Mouse (Mus musculus): ENCODE results near the gene Gch1.

Gene Gch1

DNA sequence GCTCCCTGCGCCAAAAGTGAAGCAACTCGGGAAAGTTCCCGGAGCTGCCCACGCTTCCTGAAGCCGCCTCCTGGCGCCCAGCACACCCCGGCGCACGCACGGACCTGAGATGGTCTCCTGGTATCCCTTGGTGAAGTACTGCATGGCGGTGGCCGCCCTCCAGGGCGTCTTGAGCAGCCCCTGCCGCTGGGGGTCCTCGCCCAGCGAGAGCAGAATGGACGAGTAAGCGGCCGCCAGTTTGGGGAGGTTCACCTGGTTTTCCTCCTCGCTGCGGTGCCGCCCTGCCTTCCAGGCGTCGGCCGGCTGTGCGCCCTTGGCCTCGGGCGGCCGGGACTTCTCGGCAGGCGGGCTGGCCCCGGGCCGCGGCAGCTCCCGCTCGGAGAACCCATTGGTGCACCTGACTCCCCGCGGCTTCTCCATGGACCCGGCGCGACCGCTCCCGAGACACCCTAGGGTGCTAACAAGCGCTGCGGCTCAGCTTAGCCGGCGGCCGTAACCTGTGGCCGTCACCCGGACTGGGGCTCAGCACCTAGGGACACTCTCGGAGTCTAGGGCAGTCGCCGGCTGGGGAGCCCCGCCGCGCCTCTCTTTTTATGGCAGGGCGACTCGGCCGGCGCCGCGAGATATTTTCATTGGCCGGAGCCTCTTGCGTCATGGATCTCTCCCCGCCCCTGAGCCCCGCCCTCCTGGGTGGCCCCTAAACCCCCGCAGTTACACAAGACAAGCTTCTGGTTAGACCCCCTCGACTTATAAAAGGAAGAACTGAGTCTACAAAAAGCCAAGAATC is at the start of gene Gch1:
Gene Gch1 (minus strand): TSS at position 566 of the 787 bp plus-strand sequence.
- peak; percentile 16 for DNase-seq

DNA sequence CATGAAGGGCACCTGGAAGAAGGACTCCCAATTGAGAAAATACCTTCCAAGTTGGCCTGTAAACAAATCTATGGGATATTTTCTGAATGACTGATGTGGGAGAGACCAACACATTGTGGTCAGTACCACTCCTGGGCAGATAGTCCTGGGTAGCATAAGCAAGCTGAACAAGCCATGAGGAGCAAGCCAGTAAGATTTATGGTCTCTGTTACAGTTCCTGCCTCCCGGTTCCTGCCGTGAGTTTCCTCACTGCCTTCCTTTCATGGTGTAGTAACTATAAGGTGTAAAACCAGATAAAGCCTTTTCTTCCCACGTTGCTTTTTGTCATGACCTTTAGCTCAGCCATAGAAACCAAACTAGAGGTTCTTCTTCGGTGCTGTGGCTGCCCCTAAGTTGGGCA is 48.1 kb upstream of the Gch1 start:
- DNase-seq: no peak

DNA sequence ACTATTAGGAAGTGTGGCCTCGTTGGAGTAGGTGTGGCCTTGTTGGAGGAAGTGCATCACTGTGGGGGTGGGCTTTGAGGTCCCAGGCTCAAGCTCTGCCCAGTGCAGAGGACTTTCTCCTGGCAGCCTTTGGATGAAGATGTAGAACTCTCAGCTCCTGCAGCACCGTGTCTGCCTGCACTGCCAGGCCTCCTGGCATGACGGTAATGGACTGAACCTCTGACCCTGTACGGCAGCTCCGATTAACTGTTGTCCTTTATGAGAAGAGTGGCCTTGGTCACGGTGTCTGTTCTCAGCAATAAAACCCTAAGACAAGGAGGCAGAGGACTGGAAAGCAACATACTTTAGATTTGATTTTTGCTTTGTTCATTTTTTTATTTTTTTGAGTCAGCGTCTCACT is 47.3 kb upstream of the Gch1 start:
- DNase-seq: no peak

DNA sequence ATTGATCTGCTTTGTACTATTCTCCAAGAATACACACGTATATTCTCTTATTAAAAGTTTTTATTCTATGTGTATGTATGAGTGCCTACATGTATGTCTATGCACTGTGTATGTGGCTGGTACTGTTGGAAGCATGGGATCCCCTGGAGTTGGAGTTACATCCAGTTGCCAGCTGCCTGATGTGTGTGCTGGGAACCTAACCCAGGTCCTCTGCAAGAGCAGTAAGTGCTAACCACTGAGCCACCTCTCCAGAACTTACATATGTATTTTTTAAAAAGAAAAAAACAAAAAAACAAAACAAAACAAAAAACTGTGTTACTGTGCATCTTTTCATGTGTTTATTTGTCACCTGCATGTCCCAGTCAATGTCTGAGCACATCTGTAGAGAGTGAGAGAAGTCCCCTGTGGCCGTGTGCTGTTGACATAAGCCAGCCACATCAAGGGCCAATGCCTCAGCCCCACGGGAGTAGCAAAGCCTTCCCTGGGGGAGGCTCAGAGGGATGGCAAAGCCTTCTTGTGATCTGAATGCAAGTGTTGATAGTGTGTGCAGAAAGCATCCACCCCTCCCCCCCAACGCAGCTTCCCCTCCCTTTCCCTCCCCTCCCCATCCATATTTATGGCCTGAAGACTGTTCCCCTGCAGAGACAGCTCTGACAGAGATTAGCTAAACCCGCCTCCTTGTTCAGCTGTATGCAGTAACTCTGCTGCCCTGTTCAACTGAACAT is 45.5 kb upstream of the Gch1 start:
- no peak for DNase-seq

DNA sequence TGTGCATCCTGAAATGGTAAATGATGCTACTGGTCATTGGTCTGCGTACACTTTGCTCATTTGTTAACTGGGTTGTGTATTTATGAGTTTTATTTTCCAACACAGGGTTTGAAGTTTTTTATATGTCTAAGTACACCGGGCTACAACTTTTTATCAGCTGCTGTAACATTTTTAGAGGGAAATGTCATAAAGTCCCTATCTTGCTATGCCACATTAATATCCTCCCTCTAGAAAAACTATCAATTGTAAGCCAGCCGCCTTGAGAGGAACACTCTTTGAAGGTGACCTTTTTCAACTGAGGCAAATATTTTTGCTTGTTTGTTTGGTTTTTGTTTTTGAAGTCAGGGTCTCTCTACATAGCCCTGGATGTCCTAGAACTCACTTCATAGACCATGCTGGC is 44.8 kb upstream of the Gch1 start:
- DNase-seq: no peak

DNA sequence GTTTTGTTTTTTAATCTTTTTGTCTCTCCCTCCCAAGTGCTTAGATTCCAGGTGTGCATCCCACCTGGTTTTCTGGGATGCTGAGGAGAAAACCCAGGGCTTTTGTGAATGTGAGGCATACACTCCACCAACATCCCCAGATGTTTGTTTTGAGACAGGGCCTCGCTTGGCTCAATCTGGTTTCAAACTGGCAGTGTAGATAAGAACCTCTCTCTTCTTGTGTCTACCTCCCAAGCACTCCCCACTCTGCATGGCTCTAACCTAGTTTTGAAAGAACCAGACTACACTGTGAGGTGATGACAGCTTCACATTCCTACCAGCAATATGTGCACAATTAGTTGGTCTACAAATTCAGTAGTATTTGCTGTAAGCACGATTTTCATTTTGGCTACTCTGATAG is 44.4 kb upstream of the Gch1 start:
- DNase-seq: no peak

DNA sequence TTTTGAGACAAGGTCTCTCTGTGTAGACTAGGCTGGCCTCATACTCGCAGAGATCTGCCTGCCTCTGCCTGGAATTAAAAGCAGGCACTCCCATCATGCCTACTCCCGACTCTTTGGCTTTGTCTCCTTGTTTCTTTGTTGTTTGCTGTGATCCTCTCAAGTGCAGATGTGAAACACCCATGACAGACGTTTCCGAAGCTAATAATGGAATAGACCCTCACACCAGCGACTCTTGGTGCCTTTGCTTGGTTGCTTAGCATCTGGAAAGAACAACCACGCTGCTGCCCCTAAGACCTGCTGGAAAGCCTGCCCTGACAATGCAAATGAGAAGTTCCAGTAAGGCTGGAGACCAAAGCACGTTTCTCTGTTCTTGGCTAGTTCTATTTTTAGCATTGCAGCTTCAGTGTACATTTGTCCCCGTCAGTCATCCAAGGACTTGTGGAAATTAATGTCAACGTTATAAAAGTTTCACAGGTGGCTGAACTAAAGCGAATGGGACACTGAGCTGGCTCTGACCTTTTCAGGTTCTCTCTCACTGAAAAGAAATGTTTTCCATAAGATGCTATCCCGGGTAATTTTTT is 40.7 kb upstream of the Gch1 start:
- no peak for DNase-seq

DNA sequence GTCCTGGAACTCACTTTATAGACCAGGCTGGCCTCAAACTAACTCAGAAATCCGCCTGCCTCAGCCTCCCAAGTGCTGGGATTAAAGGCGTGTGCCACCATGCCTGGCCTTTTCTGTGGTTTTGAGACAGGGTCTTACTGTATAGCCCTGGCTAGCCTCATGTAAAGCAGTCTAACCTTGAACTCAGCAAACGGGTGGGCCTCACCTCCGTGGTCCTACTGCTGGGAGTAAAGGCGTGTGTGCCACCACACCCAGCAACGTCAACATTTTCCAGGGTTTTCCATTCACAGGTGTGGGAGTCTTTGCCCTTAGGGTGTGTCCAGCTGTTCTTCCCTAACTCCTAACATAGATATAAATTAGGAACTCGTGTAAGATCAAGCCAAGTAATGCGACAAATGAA is 36.7 kb upstream of the Gch1 start:
- no peak for DNase-seq

DNA sequence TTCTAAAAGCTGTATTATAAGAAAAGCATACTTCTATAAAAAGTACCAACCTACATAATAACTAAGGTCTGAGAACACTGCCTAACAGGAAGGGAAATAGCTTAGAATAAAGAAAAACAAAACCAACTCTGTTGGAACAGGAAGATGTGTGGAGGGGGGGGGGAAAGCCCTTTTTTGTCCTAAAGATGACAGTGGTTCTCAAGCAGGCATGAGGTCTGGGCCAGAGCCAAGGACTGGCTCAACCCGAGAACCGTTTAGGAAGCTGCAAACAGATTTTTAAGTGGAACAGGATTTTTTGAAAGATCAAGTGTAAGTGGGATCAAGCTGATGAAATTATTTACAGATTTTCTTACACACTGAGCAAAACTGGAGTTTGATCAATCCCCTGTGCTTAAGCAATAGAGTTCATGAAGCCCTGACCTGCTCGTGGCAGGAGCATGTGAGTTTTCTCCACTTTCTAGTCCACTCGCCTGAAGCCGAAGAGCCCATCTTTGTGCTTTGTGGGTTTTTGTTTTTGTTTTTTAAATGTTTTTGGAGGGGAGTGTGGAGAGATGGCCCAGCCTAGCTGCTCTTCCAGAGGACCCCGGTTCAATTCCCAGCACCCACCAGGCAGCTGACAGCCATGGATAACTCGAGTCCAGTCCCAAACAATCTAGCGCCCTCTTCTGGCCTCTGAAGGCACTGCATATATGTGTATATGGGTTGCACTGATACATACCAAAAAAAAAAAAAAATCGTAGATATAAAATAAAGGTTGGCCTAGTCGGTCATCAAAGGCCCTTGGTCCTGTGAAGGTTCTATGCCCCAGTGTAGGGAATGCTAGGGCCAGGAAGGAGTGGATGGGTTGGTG is 35.5 kb upstream of the Gch1 start:
- DNase-seq: no peak

DNA sequence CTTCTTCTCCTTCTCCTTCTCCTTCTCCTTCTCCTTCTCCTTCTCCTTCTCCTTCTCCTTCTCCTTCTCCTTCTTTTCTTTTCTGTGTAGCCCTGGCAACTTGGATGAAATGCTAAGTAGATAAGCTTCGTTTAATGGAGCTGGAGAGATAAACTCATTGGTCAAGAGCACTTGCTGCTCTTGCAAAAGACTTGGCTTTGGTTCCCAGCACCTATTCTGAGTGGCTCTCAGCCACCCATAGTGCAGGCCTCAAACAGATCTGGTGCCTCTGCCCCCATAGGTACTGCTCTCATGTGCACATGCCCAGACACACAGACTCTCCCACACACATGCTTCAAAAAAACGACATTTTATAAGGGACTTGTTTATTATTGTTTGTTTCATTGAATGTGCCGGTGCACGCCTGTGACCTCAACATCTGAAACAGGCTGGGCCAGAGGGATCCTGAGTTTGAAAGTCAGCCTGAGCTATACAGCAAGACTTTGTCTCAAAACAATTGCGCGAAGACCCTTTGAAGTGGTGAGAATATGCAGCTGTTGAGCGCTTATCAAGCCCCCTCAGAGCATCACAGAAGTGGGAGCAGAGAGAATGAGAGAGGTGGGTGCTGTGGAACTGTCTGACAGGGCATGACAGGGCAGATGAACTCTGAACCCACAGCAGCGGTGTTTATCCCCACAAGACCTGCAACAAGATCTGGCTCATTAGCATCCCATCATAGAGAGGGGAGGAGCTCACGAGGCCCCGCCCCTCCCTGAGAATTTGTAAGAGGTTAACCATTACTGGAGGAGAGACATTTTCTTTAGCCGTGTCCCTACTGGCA is 33.6 kb upstream of the Gch1 start:
- DNase-seq: no peak

DNA sequence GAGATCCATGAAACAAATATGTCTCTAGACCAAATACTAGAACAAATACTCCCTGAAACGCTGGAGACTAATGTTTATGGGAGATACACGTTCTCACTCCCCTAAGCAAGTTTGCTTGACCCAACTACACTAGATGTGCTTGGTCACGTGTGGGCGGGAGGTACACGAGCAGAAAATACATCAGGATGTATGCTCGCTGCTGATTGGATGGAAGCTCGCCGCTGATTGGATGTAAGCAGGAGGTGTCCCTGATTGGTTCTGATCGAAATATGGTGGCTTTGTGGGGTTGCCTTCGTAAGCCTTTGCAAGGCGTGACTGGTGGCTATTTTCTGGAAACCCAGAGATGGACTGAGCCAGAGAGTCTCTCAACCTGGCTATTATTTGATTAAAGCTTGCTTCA is 32.4 kb upstream of the Gch1 start:
- no peak for DNase-seq

DNA sequence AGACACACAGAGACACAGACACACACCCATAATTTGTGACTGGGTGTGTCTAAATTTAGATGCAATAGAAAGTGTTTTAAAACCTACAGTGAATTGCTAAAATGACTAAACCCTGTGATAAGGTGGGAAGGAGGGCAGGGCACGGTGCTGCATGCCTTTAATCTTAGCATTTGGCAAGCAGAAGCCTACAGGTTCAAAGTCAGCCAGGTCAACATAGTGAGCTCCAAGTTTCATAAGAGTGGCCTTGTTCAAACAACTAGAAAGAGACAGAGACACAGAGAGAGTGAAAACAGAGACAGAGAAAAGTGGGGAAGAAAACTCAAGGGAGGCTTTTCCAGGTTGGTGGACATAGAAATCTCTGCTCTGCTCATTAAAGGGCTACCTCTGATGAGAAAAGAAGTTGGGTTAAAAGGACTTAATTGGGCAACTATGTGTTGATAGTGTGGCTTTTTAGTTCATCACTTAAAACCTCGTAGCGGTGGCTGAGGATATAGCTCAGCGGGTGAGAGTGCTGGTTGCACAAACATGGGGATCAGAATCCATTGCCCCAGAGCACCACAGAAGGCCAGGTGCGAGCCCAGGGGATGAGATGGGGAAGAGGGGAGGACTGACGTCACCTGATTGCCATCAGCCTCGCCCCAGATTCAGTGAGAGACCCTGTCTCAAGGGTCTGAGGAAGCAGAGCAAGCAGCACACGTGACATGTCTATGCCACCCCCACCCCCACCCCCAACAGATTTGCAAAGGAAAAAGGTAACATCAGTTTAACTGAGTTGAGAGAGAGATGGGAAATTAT is 31.2 kb upstream of the Gch1 start:
- DNase-seq: no peak

DNA sequence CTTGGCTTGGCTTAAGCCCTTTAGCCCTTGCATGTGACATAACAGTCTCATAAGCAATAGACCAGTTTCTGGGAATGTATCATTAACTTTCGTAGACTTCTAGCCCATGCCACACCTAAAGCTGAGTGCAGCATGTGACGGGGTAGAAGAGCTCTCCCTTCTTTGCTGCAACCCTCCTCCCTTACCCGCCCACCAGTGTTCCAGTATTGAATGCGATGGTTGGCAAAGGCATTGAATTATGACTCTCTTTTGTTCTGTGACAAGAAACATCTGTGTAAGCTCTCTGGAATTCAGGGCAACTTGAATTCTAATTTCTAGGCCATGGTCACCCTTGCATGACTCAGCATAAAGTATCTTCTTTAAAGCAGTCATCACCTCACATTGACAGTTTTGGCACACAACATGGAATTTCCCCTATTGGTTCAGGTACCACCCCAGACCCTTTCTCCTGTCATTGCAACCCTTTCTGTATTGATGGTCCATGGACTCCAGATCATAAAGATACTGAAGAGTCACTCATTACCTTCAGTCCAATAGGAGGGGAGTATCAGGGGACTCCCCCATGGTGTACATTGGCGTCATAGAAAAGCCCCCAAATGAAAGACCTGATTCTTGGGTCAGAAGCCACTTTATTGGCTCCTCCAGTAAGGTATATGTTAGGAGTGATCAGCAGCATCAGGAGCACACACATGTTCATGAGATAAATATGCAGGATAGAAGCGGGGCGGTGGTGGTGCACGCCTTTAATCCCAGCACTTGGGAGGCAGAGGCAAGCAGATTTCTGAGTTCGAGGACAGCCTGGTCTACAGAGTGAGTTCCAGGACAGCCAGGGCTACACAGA is 29.8 kb upstream of the Gch1 start:
- no peak for DNase-seq

DNA sequence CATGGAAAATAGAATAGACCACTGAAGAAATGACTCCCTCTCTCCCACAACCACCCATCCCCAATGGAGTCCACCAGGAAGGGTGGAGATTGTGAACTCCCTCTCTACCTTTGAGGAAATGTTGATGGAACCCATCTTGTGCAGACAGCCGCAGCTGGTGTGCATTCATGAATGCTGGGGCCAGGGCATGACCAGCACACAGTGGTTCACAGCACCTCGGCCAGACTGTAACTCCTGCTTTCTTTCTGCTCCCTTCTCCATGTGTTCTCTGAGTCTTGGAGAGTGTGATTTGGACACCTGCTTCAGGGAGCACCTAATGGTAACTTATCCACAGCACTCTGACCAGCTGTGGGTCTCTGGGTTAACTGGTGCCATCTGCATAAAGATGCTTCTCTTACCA is 27.3 kb upstream of the Gch1 start:
- no peak for DNase-seq

DNA sequence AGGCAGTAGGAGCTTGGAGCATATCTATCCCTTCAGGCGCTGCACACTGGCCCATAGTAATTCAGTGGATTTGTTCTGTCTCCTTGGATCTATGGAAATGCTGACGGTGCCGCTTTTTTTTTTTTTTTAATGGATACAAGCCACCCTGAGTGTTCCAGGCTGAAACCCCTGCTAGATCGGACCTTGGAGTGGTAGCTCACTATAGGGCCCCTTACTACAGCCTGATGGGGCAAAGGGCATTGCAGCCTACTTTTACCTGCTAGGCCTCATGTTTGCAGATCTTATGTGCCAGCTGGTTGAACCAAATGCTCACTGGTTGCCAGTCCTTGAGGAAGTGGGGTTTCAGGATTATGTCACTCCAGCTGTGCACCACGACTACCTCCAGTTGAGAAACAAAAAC is 25.2 kb upstream of the Gch1 start:
- DNase-seq: no peak

DNA sequence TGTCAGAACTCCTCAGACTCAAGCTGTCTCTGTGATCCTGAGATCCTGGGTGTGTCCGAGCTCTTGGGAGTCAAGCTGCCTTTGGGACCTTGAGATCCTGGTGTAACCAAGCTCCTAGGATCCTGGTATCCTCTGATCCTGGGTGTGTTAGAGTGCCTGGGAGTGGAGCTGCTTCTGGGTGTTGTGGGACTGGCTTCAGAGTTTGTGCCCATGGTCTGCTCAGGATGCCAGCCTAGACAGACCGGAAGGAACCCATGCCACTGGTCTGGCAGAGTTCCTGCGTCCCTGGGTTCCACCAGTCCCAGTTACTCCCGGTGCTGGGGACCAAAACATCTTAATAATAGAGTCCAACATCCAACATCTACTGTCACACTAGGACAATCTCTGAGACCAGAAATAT is 24.1 kb upstream of the Gch1 start:
- no peak for DNase-seq

DNA sequence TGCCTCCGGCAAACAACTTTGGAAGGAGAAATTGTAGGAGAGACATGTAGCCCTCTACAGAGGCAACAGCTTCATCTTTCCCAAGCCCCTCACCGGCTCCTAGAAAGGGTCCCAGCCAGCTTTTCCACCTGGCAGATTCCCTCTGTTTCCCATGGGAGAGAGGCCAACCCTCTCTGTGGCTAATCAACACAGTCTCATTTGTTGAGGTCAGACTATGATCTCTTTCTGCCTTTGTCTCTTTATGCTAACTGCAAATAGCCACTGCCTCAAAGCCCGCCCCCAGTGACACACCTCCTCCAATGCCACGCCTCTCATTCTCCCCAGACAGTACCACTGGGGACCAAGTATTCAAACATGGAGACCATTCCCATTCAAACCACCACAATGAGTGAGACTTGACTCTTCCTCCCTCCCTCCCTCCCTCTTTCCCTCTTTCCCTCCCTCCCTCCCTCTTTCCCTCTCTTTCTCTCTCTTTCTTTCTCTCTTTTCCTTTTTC is 20.5 kb upstream of the Gch1 start:
- no peak for DNase-seq

DNA sequence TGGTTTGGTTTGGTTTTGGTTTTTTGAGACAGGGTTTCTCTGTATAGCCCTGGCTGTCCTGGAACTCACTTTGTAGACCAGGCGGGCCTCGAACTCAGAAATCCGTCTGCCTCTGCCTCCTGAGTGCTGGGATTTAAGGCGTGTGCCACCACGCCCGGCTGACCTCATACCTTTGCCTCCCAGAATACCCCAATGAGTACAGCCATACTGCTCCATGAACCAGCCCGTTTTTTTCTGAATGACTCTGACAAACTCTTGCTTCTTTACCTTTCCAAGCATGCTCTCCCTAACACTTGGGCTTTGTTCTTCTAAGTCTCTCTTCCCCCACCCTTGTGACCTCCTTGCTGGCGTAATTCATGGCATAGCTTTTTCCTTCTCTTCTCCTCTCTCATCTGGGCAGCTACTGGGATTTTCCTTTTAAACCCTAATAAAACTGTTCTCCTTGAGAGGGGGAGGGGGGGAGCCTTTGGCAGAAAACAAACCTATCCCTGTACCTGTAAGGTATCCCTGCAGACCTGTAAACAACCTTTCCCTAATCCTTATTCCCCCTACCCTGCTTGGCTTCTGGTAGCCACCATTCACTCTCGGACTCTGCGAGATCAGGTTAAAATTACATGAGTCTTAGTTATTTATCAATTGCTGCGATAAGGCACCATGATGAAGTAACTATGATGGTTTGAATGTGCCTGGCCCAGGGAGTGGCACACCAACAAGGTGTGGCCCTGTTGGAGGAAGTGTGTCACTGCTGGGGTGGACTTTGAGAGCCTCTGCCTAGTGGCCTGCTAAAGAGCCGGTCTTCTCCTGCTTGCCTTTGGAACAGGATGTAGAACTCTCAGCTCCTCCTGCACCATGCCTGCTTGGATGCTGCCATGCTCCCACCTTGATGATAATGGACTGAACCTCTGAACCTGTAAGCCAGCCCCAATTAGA is 19.6 kb upstream of the Gch1 start:
- DNase-seq: no peak

DNA sequence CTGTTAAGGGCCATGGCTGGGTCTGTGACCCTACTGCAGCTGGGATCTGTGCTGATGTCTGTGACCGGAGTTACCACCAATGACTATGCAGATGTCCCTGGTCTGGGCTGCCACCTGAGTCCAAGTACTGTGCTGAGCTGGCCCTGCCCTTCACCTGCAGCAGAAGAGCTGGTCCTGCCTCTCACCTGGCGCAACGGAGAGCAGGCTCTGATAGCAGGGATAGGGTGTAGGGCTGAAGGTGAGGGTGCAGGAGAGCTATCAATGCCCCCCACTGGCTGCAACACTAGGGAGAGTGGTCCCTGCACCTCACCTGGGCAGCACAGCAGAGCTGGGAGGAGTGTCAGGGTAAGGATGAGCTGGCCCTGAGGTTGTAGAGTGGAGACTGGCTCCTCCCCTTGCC is 17.4 kb upstream of the Gch1 start:
- DNase-seq: no peak
